Mouse (Mus musculus) midbrain, embryonic 15.5 days (tissue): Measurements from ENCODE around the gene Fgfr2. TPM values are rescaled to one million over a fixed set of nuclear protein-coding genes. Genes with fewer than 3 reads are reported as not detected.

Experiments used
- ATAC-seq: fragments of 200-750 bp; cut with Nextera tagmentation; replicated peaks from 2 replicates; pipeline ENCODE4 v1.8.0; 2017; ENCODE audit warnings: moderate TSS enrichment
- H3K27ac ChIP-seq: fragments of 300-500 bp; sonication (generic); 2 replicates; pipeline ENCODE4 v1.5.1; 2015; ENCODE audit warnings: mild to moderate bottlenecking, inconsistent platforms
- H3K27me3 ChIP-seq: fragments of 300-500 bp; sonication (generic); replicated peaks from 2 replicates; pipeline ENCODE4 v1.6.1; 2015; ENCODE audit warnings: inconsistent platforms
- H3K36me3 ChIP-seq: fragments of 300-500 bp; sonication (generic); replicated peaks from 2 replicates; pipeline ENCODE4 v1.6.1; 2015; ENCODE audit warnings: inconsistent platforms
- H3K4me1 ChIP-seq: fragments of 300-500 bp; sonication (generic); 2 replicates; pipeline ENCODE4 v1.6.1; 2015; ENCODE audit warnings: inconsistent platforms
- H3K4me2 ChIP-seq: fragments of 300-500 bp; sonication (generic); 2 replicates; pipeline ENCODE4 v1.6.1; 2015; ENCODE audit warnings: inconsistent platforms, mild to moderate bottlenecking, moderate library complexity
- H3K4me3 ChIP-seq: fragments of 300-500 bp; sonication (generic); 2 replicates; pipeline ENCODE4 v1.5.1; 2015; ENCODE audit warnings: mild to moderate bottlenecking, inconsistent platforms
- H3K9ac ChIP-seq: fragments of 300-500 bp; sonication (generic); 2 replicates; pipeline ENCODE4 v1.6.1; 2015; ENCODE audit warnings: mild to moderate bottlenecking, inconsistent platforms
- H3K9me3 ChIP-seq: fragments of 300-500 bp; sonication (generic); 2 replicates; pipeline ENCODE4 v1.6.1; 2016; ENCODE audit warnings: inconsistent platforms
- WGBS: fragments of 180-500 bp; shearing (Covaris S2); methylation state at CpG from one replicate; pipeline ENCODE4 v1.1.7; 2015; ENCODE audit warnings: mixed read lengths; 5-methylcytosine and 5-hydroxymethylcytosine counted together
- polyA plus RNA-seq: library from polyadenylated mRNA; unstranded; fragments of >200 nt; fragmentation: Nextera tagmentation; extraction: Ambion mirVana; gene quantifications from 2 replicates; pipeline ENCODE4 v1.2.1, GENCODE M21; 2015

The Fgfr2 gene
- polyA plus RNA-seq, 1 experiment from 2014 or later, result 23.3 TPM

DNA sequence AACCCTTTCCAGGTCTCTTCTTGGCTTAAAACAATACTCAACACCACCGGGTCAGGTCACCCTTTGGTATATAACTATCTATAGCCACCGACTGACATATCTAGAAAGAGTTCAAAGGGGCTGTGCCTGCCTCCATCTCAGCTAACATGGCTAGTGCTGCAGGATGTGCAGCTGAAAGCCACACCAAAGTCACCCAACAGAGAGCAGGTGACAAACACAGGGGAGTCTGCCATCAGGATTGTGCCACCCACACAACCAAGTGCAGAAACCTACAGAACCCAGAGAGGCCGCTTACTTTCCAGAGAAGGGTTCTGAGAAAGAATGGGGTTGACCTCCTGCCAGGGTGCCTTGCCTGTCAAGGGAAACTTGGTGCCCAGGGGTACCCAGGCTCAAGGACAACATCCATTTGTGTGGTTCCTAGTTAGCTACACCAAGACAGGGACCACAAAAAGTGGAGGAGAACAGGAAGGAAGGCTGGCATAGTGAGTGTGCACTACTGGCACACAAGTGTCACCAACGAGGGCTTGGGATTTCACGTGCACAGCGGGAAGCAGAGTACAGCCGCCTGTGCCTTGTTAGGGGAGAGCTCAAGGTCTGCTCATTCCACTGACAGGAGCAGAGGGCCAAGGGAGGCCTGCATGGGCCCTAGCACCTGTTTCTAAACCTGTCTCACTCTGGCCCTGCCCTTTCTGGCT, 350.0 kb downstream of the Fgfr2 start:
- H3K27ac ChIP-seq, result no peak overlapping the region
- no peak overlapping the region for H3K4me3 ChIP-seq
- ATAC-seq, result no peak
- no peaks in the 10 kb centered on the region for H3K9me3 ChIP-seq
- WGBS, result 90% methylated on average over 7 of the region's 7 CpGs
- no peak overlapping the region for H3K4me2 ChIP-seq
- peaks cover under 1% of the 10 kb centered on the region for H3K4me1 ChIP-seq
- H3K27me3 ChIP-seq, result no peaks in the 10 kb centered on the region
- no peaks in the 10 kb centered on the region for H3K36me3 ChIP-seq
- H3K9ac ChIP-seq, result no peak overlapping the region

DNA sequence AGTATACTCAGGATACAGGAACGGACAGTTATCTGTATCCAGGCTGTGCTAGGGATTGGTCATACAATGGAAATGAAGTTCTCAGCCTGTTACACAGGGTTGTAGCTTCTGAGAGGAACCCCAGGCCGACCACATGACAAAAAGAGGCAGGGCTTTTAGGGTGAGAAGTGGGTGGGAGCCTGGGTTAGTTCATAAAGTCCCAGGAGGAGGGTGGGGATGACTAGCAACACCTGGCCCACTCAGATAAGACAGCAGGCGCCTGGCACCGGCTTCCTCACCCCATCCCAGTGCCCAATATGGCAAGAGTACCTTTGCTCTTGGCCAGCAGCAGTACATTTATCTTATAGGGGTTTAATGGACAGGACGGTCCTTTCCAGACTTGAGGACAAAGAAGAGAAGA, 350.7 kb downstream of the Fgfr2 start:
- Histone ChIP-seq H3K9me3 (no peaks in the 10 kb centered on the region), H3K4me1 (peaks cover 8% of the 10 kb centered on the region), H3K9ac (no peak overlapping the region), H3K4me2 (no peak overlapping the region), H3K27ac (no peak overlapping the region), H3K4me3 (no peak overlapping the region), H3K36me3 (no peaks in the 10 kb centered on the region), H3K27me3 (no peaks in the 10 kb centered on the region)
- WGBS, result 92% methylated on average over 5 of the region's 5 CpGs
- no peak for ATAC-seq

DNA sequence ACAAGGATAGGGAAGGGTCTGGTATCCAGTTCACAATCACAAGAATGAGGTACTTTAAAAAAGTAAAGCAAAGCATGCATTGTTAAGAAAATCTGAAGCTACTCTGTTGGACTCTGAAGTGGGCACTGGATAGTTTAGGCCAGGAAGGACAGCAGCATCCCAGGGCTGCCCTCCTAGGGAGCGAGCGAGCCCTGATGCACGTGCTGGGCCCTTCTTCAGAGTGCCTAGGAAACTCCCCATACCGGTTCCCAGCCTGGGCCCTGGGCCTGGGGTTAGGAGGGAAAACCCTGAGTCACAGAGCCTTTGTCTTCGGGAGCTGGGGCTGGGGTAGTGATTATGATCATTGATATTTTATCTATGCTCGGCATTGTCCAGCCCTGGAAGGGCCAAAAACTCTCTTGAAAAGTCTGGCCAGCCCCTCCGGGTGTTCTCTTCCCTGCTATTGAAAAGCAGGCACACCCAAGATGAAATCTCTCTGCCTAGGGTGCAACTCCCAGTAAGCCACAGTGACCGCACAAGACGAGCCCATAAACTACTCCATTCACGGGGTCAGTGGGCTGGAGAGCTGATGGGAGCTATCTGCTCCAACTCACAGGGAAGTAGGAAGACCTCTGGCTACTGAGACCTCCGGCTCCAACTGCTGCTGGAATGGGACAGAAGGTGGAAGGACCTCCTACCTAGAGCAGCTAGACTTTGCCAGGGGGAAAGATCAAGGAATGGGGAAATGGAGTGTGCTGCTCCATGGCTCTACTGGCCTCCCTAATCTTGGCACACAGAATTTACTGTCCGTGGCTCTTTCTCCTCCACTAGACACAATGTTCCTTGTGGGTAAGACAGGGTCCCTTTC, 354.4 kb downstream of the Fgfr2 start:
- no peak for ATAC-seq
- H3K27ac ChIP-seq, result peak overlapping the region; percentile 67; the same call in 1 of the 2 replicates
- H3K27me3 ChIP-seq, result no peaks in the 10 kb centered on the region
- 83% methylated on average over 12 of the region's 12 CpGs for WGBS
- H3K4me2 ChIP-seq, result no peak overlapping the region
- H3K9me3 ChIP-seq, result no peaks in the 10 kb centered on the region
- H3K9ac ChIP-seq, result no peak overlapping the region
- no peaks in the 10 kb centered on the region for H3K36me3 ChIP-seq
- no peak overlapping the region for H3K4me3 ChIP-seq
- peaks cover 26% of the 10 kb centered on the region for H3K4me1 ChIP-seq

DNA sequence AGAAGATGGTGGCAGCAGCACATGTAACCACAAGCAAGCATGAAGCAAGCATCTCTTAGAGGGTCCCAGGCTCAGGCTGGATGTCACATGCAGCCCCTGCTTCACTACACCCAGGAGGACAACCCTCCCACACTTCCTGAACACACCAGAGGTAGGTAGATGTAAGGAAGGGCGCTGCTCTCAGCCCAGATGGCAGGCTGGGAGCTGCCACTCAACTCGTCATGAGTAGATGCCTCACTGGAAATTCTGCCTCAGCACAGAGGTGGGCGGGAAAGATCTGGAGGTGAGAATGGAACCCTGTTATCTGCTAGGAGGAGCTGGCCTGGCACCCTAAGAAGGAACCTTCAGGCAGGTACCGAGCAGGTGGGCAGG, 355.2 kb downstream of the Fgfr2 start:
- no peak for ATAC-seq

DNA sequence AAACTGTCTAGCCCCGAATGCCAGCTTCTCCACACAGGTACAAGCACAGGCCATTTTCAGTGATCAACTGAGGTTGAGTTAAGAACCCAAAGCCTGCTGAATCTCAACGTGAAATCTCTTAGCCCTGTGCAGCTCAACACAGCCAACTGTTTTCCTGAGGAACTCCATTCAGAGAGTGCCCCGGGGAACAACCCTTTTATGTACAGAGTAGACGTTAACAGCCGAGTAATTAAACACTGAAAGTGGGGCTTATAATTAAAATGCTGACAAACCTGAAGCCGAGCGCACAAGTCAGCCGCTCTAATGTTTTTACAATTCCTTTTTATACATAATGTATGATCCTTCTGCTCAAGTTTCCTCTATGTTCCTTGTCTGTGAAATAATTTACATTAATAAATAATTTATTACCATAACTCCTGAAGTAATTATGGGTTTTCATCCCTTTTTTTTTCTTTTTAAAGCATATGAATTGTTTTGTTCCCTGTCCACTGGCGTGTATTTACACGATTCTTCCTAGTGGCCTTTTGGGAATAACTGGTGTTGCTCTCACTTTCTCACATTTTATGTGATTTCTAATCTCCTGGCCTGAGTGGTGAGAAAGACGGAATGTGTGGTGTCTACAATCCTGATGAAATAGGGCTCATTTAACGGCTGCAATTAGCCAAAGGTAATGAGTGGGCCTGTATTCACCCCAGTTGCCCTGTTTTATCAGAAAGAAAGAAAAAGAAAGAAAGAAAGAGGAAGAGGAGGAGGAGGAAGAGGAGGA, 355.7 kb downstream of the Fgfr2 start:
- 22% methylated on average over 12 of the region's 12 CpGs for WGBS
- ATAC-seq, result peak; percentile 75; the same call in 1 of the 2 replicates
- no peaks in the 10 kb centered on the region for H3K27me3 ChIP-seq
- H3K9me3 ChIP-seq, result no peaks in the 10 kb centered on the region
- no peak overlapping the region for H3K9ac ChIP-seq
- no peaks in the 10 kb centered on the region for H3K36me3 ChIP-seq
- H3K4me1 ChIP-seq, result peaks cover 26% of the 10 kb centered on the region
- peak overlapping the region; percentile 70 for H3K27ac ChIP-seq
- no peak overlapping the region for H3K4me2 ChIP-seq
- H3K4me3 ChIP-seq, result no peak overlapping the region

More for the DNA sequence above, 355.2 kb downstream of the Fgfr2 start:
- no peak overlapping the region for H3K9ac ChIP-seq
- peaks cover 26% of the 10 kb centered on the region for H3K4me1 ChIP-seq
- H3K27me3 ChIP-seq, result no peaks in the 10 kb centered on the region
- no peaks in the 10 kb centered on the region for H3K36me3 ChIP-seq
- WGBS, result 80% methylated on average over 4 of the region's 4 CpGs
- no peak overlapping the region for H3K4me3 ChIP-seq
- H3K9me3 ChIP-seq, result no peaks in the 10 kb centered on the region
- H3K27ac ChIP-seq, result peak overlapping the region; percentile 67
- no peak overlapping the region for H3K4me2 ChIP-seq

DNA sequence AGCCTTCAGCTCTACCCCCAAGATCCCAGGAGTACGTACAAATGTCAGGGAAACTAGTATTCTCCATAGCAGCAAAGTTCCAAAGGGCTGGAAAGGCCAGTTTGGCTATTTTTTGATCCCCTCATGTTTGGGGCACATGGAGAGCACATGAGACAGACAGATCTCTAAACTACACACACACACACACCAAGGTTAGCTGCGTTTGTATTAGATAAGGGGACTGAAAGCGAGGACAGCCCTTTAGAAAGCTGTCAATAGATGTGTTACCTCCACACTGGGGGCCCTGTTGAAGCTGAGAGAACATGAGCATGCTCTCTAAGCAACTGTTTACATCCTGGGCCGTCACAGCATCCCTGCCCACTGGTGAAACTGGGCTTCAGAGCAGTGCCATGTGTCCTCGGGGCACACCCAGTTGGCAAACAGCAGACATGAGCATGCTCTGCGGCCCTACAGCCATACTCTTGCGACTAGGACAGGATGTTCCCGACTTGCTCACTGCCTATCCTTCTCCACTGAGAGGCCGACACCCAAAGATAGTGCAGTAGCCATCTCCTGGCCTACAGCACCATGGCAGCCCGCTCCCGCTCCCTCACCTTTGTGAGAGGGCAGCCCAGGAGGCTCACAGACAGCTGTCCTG, 356.8 kb downstream of the Fgfr2 start:
- Histone ChIP-seq H3K4me1 (peaks cover 26% of the 10 kb centered on the region), H3K27me3 (no peaks in the 10 kb centered on the region), H3K27ac (peak overlapping the region; percentile 70), H3K9me3 (no peaks in the 10 kb centered on the region), H3K36me3 (no peaks in the 10 kb centered on the region), H3K4me3 (no peak overlapping the region), H3K4me2 (no peak overlapping the region), H3K9ac (no peak overlapping the region)
- 89% methylated on average over 11 of the region's 11 CpGs for WGBS
- no peak for ATAC-seq

DNA sequence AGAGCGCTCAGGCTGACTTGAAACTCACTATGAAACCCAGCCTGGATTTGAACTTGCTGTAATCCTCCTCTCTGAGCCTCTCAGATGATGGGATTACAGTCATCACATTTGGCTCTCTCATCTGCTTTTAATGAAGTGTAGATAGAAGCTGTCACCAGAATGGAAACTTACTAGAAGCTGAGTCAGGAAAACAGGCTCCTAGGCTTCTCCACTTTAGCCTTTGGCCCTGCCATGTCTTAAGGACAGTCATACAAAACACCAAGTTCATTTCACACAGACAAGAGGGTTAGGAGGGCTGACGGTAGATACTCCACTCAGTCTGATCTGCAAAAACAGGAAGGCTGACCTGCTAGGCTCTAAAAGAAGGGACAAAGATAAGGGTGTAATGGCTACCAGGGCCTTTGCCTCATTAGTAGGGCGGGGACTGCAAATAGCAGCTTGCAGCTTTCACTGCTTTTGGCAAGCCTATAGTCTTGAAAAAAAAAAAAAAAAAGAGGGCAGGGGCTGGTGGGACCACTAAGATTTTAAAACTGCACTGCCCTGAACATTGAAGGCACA, 357.4 kb downstream of the Fgfr2 start:
- H3K9ac ChIP-seq, result no peak overlapping the region
- H3K4me3 ChIP-seq, result no peak overlapping the region
- H3K36me3 ChIP-seq, result no peaks in the 10 kb centered on the region
- no peak overlapping the region for H3K27ac ChIP-seq
- 80% methylated on average over 3 of the region's 3 CpGs for WGBS
- no peaks in the 10 kb centered on the region for H3K9me3 ChIP-seq
- H3K27me3 ChIP-seq, result no peaks in the 10 kb centered on the region
- H3K4me2 ChIP-seq, result no peak overlapping the region
- ATAC-seq, result no peak
- peaks cover 26% of the 10 kb centered on the region for H3K4me1 ChIP-seq

DNA sequence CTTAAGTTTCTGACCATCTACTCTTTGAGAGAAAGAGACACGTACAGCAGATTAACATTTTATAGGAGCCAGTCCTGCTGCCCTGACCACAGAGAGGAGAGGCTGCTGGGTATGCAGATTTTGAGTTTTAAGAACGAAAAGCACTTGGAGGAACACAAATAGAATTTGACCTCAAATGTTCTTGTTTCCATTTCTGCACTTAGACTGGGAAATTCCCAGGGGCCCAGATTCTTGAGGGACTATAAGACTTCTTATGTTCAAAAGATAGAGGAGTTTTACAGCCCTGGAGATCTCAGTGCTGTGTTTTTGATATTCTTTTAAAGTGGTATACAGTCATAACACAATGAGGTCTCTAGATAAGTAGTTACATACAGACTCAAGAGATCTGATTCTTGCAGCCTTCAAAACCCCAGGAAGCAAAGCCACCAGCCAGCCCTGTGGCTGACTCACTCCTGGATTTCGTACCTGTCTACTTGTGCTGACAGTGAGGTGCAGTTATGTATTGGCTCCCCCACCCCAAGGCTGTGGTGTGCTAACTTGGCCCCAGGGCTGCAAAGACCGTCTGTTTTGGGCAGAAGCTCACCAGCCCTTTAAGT, 358.2 kb downstream of the Fgfr2 start:
- ATAC-seq, result no peak
- Histone ChIP-seq H3K9ac (no peak overlapping the region), H3K4me2 (no peak overlapping the region), H3K4me1 (peaks cover 26% of the 10 kb centered on the region), H3K27me3 (no peaks in the 10 kb centered on the region), H3K36me3 (no peaks in the 10 kb centered on the region), H3K9me3 (no peaks in the 10 kb centered on the region), H3K27ac (no peak overlapping the region), H3K4me3 (no peak overlapping the region)
- 86% methylated on average over 4 of the region's 4 CpGs for WGBS

DNA sequence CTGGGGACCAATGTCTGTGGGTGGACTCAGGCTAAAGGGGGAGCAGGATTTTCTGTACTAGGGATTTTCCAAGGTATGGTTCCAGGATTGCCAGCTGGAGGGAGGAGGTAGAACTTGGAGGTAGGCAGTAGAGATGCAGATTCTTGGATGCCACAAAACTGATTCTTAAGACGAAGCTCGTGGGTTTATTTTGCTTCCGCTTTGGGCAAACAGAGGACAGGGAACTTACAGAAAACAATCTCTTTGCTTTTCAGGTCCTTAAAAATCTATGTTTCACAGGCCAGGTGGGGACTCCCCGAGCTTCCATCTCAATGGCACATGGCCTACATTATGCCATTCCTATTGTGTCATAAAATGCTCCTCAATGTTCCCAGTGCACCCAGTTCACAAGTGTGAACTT, 358.8 kb downstream of the Fgfr2 start:
- no peak for ATAC-seq
- Histone ChIP-seq H3K36me3 (no peaks in the 10 kb centered on the region), H3K4me2 (no peak overlapping the region), H3K9ac (no peak overlapping the region), H3K27me3 (no peaks in the 10 kb centered on the region), H3K9me3 (no peaks in the 10 kb centered on the region), H3K4me1 (peaks cover 26% of the 10 kb centered on the region), H3K27ac (no peak overlapping the region), H3K4me3 (no peak overlapping the region)
- WGBS, result 92% methylated on average over 4 of the region's 4 CpGs

DNA sequence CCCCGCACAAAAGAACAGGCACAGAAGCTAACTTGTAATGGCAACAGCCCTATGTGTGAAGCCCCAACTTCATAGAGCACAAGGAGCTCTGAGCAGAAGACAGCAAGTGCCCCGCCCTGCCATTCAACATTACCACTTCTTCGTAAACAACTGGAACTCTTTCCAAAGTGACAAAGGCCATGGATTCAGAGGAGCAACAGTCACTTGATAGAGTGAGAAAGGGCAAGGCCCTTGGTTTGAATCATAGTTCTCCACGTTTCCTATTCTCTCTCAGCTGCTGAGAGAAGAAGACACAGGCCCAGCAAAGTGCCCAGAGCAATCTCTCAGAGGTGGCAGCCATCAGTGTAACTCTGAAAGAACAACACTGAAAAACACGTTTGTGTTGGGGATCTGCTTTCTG, 359.2 kb downstream of the Fgfr2 start:
- Histone ChIP-seq H3K27ac (no peak overlapping the region), H3K9ac (no peak overlapping the region), H3K4me2 (no peak overlapping the region), H3K27me3 (no peaks in the 10 kb centered on the region), H3K9me3 (no peaks in the 10 kb centered on the region), H3K36me3 (no peaks in the 10 kb centered on the region), H3K4me1 (peaks cover 26% of the 10 kb centered on the region), H3K4me3 (no peak overlapping the region)
- ATAC-seq, result no peak
- WGBS, result 91% methylated on average over 5 of the region's 5 CpGs

DNA sequence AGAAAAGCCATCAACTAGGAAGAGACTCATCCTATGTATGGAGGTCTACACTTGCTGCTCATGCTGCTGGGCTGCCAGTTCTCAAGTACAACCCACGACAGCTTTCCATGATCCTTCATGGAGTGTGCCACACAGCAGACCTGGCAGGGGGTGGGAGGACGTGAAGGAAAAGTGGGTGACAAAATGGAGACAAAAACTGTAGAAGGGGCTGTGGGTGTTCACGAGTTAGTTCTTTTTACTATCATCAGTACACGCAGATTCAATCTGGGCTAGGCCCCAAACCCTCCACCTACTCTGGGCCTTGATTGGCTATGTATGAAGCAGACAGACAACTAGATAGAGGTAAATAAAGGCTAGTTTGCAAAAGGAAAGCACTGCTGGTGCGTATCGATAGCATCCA, 359.8 kb downstream of the Fgfr2 start:
- no peak overlapping the region for H3K4me2 ChIP-seq
- 95% methylated on average over 6 of the region's 6 CpGs for WGBS
- H3K27ac ChIP-seq, result no peak overlapping the region
- H3K4me3 ChIP-seq, result no peak overlapping the region
- no peak for ATAC-seq
- no peaks in the 10 kb centered on the region for H3K36me3 ChIP-seq
- no peak overlapping the region for H3K9ac ChIP-seq
- H3K27me3 ChIP-seq, result no peaks in the 10 kb centered on the region
- H3K4me1 ChIP-seq, result peaks cover 26% of the 10 kb centered on the region
- H3K9me3 ChIP-seq, result no peaks in the 10 kb centered on the region
